Mouse (Mus musculus): ENCODE data around the gene Trappc1.

Trappc1 gene

DNA sequence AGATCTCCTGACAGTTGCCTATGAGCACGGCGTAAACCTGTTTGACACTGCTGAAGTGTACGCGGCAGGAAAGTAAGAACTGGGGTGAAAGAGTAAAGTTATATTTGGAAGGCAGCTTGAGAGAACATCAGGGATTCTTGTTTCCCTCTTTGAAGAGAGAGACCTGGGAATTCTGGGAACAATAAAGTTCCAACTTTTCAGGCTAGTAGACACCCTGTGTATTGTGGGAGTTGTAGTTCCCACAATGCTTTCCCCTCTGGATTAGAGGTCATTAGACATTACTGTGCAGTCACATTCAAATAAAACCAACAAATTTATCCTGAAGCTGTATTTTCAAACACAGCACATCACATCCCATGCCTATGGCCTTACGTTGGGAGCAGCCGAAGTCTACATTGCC, 4.7 kb downstream of the Trappc1 start:
- no peak for DNase-seq (ENCODE audit: low spot score in 2 of 2)

DNA sequence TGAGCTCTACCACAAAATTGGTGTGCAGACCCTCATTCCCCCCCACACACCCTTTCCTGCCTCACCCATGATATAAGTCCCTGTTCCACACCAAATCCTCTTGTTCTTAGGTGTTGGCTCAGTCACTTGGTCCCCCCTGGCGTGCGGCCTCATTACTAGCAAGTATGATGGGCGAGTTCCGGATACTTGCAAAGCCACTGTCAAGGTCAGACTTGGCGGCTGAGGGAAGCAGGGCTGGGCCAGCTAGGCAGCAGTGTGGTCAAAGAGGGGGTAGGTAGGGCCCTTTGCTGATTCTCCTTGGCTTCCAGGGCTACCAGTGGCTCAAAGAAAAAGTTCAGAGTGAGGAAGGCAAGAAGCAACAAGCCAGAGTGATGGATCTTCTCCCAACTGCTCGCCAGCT, 7.4 kb downstream of the Trappc1 start:
- no peak for DNase-seq (ENCODE audit: low spot score in 2 of 2)

DNA sequence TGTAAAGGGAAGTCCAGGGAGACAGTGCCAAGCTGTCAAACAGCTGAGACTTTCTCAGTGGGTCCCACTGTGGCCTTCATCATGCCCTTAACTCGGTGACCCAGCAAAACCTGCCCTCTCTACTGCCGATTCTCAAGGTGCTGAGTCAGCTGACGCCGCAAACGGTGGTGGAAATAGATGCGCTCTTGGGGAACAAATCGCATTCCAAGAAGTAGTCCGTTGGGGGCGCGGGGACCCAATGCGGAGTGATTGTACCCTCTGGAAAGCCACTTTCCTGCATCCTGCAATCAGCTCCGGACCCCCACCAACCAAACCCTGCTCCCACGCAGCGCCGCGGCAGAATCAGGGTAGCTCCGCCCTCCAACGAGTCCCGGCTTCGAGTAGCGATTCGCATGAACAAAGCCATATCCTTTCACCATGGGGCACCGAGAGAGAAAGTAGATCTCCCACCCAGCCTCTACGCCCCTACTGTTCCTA, 8.2 kb downstream of the Trappc1 start:
- DNase-seq (ENCODE audit: low spot score in 2 of 2): peak; percentile 24 to 60

DNA sequence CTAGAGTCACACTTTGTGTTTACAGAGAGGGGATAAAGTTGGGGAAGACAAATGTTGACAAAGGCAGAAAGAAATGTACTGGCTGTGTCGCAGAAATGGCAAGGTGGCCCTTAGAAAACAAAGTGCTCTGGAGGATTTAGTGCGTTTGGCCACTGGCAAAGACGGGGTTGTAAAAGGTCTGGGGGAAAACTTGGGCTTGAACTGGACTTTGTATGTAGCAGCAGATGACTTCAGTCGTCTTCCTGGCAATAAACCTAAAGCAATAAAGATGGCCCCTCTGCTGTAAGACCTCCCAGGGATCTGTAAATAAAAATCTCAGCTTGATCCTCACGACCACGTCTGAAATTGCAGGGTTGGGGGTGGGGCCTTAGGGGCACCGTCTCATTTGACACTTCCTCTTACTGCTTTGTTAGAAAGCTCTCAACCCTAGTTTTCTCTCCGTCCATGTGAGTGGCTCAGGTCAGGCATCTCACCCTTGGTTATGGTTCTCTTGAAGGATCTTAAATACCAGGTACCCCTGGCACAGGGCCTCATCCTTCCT, 9.0 kb downstream of the Trappc1 start:
- no peak for DNase-seq (ENCODE audit: low spot score in 2 of 2)

DNA sequence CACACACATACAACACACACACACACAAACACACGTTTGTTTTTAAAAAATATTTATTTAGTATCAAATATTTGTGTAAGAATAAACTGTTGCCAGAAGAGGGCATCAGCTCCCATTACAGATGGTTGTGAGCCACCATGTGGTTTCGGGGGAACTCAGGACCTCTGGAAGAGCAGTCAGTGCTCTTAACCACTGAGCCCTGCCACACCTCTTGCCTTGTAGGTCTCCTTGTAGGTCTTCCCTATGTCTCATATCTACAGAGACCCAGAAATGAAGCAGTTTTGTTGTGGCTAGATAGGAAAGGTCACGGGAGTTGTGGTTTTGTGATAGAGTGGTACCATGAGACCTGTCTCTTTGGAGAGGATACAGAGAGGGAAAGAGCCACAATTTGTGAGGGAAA, 10.1 kb downstream of the Trappc1 start:
- DNase-seq (ENCODE audit: low spot score in 2 of 2): no peak

DNA sequence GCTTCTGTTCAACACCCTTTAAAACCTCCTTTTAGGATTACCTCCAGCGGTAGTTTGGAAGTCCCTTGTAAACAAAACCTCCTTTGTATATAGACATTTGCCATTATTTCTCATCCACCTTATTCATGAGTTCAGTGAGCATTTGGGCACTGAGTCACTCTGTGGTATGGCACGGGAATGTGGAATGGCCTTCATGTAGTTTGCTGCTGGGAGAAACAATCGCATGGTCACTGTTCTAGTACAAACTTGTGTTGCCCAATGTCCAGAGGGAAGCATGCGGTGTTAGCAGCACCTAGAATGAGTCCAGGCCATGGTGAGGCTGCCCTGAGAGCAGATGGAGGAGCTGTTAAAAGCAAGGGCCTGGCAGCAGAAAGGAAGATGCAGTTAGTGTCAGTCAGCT, 11.0 kb downstream of the Trappc1 start:
- no peak for DNase-seq (ENCODE audit: low spot score in 2 of 2)

DNA sequence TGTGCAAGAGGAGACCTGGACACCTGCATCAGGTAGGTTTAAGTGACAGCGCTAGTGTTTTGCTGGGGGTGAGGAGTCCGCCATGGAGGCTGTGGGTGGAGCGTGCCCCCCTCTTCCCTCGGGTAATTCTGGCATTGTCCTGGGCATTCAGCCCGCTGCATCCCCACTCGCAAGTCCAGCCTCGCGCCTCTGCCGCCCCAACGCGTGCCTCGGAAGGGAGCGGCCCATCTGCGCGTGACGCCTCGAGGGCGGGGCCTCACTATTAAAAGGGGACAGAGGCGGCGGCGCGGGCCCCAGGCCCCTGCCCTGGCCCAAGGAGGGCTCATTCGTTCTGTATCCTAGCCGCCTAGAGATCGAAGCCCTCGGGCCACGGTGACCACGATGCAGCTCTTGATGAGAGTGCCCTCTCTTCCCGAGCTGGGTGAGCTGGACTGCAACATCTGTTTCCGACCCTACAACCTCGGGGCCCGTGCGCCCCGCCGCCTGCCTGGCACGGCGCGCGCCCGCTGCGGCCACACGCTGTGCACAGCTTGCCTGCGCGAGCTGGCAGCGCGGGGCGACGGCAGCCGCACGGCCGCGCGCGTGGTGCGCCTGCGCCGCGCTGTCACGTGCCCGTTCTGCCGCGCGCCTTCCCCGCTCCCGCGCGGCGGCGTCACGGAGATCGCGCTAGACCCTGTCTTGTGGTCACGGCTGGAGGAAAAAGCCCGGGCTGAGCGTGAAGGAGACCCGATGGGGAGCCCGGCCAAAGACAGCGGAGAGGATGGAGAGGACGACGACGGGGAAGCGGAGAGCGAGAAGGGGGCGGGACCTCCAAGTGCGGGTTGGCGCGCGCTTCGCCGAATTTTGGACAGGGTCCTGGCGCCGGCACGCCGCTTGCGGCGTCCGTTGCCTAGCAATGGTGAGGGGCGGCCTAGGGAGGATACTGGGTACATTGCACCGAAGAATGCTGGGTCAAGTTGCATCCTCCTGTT, 16.7 kb downstream of the Trappc1 start, which contains the start of gene Rnf227:
Gene Rnf227, plus strand, starts transcription at position 301 of the 971 bp plus-strand sequence.
- peak; percentile 35 to 46 for DNase-seq (ENCODE audit: low spot score in 2 of 2)

DNA sequence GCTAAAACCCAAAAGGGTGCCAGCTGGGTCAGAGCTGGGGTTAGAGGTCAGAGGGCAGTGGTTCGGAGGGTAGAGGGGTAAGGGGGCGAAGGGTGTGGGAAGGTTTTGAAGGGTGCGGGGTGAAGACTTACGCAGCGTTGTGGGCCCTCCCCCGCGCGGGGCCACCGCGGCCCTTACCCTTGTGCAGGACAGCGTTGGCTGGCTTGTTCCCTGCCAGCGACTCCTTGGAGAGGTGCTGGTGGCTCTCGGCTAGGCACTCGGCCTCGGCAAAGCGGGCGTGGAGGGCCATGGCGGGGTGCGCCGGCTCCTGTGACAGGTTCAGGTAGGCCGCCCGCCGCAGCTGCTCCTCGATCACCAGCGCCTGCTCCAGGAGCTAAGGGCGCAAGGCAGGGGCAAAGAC, 22.7 kb downstream of the Trappc1 start:
- no peak for DNase-seq (ENCODE audit: low spot score in 2 of 2)

- no peak for DNase-seq (ENCODE audit: low spot score in 2 of 2)
These were observed 32.8 kb downstream of the Trappc1 start for GRCm38 (mm10) chr11:69356544-69356943.

DNA sequence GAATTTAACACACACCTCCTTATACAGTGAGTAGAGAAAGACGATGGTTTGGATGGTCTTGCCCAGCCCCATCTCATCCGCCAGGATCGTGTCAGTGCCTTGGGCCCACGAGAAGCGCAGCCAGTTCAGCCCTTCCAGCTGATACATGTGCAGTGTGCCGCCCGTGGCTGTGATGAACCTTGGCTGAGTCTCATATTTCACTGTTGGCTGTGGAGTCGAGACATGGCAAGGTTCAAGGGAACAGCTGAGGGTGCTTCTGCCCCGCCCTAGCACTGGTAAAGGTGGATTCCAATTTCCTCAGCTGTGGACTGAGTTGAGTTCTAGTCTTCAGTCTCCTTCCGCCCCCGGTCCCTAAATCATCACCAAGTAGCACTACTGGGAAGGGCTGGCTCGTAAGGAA, 33.9 kb downstream of the Trappc1 start:
- no peak for DNase-seq (ENCODE audit: low spot score in 2 of 2)

GRCm38 (mm10) chr11:69362021-69362420, 38.2 kb downstream of the Trappc1 start:
- no peak for DNase-seq (ENCODE audit: low spot score in 2 of 2)

GRCm38 (mm10) chr11:69362479-69362878, 38.7 kb downstream of the Trappc1 start:
- no peak for DNase-seq (ENCODE audit: low spot score in 2 of 2)

GRCm38 (mm10) chr11:69364376-69364775, 40.6 kb downstream of the Trappc1 start:
- DNase-seq (ENCODE audit: low spot score in 2 of 2): no peak

DNA sequence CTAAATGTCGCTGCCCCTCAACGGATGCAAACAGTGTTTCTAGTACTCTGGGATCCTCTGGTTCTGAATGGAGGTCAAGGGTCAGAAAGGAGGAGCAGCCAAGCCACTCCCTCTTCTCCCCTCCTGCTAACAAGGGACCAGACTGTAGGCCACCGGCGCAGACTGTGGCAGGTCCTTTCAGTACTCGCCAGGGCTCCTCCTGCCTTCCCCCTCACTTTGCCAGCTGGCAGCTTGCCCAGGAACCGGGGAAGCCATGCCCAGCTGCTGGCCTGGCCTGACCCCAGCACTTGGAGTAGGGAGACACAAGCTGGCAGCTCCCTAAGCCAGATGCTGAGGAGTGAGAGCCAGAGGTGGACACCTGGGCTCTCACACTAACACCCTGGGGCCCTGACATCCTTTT, 41.1 kb downstream of the Trappc1 start:
- peak; percentile 30 to 58 for DNase-seq (ENCODE audit: low spot score in 2 of 2)

DNA sequence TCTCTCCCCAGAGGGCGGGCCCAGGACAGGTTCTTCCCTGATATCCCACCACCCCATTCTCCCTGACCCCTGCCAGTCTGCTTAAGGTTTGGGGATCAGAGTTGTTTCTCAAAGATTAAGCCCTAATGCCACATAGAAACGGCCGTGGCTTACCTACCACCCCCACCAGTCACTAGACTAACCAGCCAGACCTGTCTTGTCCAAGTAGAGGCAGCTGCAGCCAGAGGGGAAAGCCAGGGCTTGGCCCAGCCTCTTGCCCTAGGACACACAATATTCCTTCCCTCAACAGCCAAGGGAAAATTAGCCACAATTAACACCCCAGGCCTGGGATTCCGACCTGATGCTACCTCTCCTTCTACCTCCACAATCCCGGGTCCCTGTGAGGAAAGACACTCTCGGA, 41.9 kb downstream of the Trappc1 start:
- DNase-seq (ENCODE audit: low spot score in 2 of 2): no peak

- peak; percentile 62 to 66 for DNase-seq (ENCODE audit: low spot score in 2 of 2)
These were observed 42.5 kb downstream of the Trappc1 start for GRCm38 (mm10) chr11:69366157-69366854.

DNA sequence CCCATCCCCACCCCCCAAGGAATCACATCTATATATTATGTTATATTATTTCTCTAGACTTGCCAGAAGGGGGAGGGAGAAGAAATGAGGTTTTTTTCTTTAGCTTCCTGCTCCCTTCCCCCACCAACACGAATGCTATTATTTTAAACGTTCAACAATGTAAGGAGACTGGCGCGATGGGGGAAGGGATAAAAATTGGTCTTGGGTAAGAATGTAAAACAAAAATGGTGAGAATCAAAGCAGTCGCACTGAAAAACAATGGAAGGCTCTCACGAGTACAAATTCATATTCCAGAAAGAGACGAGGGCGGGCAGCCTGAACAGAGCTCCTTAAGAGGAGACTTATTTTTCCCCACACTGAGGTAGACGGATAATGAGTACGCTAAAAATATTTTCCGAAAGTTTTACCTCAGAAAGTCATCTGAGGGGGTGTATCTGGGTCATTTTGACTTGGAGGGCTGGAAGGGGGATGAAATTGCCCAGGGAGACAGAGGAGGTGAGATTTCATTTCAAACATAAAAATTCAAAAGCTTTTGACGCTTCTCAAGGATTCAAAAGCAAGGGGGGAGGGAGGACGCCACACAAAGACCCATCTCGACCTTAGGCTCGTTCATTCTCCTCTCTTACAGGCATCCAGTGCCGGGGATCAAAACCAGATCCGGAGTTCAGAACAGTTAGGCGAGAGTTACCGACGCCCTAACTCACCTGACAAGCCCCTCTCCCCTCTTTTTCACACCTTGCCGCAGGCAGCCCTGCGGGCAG, 43.3 kb downstream of the Trappc1 start:
- no peak for DNase-seq (ENCODE audit: low spot score in 2 of 2)

- peak in 1 of 2 experiments; percentile 11 for DNase-seq (ENCODE audit: low spot score in 2 of 2)
These were observed 44.0 kb downstream of the Trappc1 start for GRCm38 (mm10) chr11:69367616-69368355.

DNA sequence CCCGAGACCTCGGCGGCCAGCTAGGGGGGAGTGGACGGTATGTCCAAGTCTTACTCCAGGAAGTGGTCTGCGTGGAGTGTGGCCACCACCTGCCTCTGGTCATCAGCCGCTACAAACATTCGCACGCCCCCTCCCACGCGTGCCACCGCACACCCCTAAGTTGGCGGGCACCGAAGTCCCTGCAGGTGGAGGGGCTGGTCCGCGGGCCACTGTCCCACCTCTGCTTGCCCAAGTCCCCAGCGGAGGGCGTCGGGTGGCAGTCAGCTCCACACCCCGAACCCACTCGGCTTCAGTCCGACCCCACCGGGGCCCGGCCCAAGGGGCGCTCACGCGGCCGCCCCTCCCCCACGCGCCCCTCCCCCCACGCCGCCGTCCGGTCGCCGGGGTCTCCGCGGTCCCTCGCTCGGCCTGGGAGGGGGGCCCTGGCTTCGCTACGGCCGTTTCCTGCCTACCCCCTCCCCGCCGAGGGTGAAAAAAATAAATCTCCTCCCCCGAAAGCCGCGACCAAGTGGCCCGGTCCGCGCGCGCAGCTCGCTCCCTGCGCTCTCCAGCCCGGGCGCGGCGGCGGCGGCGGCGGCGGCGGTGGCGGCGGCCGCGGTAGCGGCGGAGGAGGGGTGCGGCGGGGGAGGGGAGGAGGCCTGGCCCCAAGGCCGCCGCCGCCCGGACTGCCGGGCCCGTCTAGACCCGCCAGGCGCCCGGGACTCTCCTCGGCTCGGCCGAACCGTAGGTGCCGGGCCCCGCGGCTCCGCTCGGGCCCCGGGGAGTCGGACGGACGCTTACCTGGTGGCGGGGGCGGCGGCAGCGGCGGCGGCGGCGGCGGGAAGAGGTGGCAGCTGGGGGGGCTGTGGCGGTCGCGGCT, 44.8 kb downstream of the Trappc1 start:
- peak in 1 of 2 experiments; percentile 42 for DNase-seq (ENCODE audit: low spot score in 2 of 2)

All from spleen, postnatal 14 days (tissue).